Mouse (Mus musculus): Measurements from ENCODE around the gene Best2. TPM values are rescaled to one million over a fixed set of nuclear protein-coding genes. Genes with fewer than 3 reads are reported as not detected.
A peak's percentile ranks its signal among the peaks of the same experiment; 100 is the strongest.

Best2 gene
- polyA plus RNA-seq, 1 experiment from 2014 or later = not detected

DNA sequence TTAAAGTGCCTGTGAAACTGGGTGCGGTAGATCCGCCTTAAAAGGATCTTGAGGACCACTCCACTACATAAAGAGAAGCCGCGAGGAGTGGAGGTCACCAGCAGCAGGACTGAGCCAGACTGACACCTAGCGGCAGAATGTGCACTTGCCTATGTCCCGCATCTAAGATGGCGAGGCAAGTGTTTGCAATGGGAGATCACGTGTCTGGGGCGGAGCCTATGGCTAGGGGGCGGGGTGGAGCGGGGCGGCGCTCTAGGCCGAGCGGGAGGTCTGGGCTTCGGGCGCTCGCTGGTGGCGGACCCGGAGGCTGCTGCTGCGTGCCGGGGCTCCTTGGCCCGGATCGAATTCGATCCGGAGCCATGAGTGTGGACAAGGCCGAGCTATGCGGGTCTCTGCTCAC lies 24.0 kb downstream of the Best2 start, which contains the start of gene Hook2:
TSS of gene Hook2 (plus strand) at position 255 of the 400 bp plus-strand sequence.
- H3K4me2 ChIP-seq = peak within 1 kb of the TSS; percentile 98
- H3K27ac ChIP-seq (replicated peaks) = peak within 1 kb of the TSS; percentile 89
- WGBS (ENCODE audit: insufficient replicate concordance) = under 1% methylated on average over 28 of the region's 28 CpGs
- no peaks in the 10 kb centered on the region for H3K9me3 ChIP-seq (replicated peaks)
- H3K27me3 ChIP-seq = no peaks in the 10 kb centered on the region
- peak; percentile 85 for ATAC-seq (ENCODE audit: insufficient read depth)
- H3K9ac ChIP-seq = peak within 1 kb of the TSS; percentile 74
- H3K36me3 ChIP-seq (replicated peaks) = no peaks in the 10 kb centered on the region
- peaks cover 57% of the 10 kb centered on the region for H3K4me1 ChIP-seq (replicated peaks)
- peak within 1 kb of the TSS; percentile 70 for H3K4me3 ChIP-seq (replicated peaks)

GRCm38 (mm10) chr8:84989810-84990209 lies 24.5 kb downstream of the Best2 start:
- WGBS (ENCODE audit: insufficient replicate concordance) = under 1% methylated on average over 15 of the region's 15 CpGs
- Histone ChIP-seq H3K27me3 (no peaks in the 10 kb centered on the region), H3K36me3 (replicated peaks) (no peaks in the 10 kb centered on the region), H3K9me3 (replicated peaks) (no peaks in the 10 kb centered on the region), H3K4me1 (replicated peaks) (peaks cover 62% of the 10 kb centered on the region), H3K27ac (replicated peaks) (peak overlapping the region; percentile 89), H3K4me3 (replicated peaks) (peak overlapping the region; percentile 70), H3K9ac (peak overlapping the region; percentile 74), H3K4me2 (peak overlapping the region; percentile 98)
- peak; percentile 69 for ATAC-seq (ENCODE audit: insufficient read depth)

GRCm38 (mm10) chr8:84989311-84989731 lies 25.0 kb downstream of the Best2 start:
- ATAC-seq (ENCODE audit: insufficient read depth) = no peak
- H3K4me3 ChIP-seq (replicated peaks) = peak overlapping the region; percentile 70
- H3K4me1 ChIP-seq (replicated peaks) = peaks cover 67% of the 10 kb centered on the region
- H3K27ac ChIP-seq (replicated peaks) = peak overlapping the region; percentile 89
- 4% methylated on average over 15 of the region's 15 CpGs for WGBS (ENCODE audit: insufficient replicate concordance)
- no peaks in the 10 kb centered on the region for H3K36me3 ChIP-seq (replicated peaks)
- no peaks in the 10 kb centered on the region for H3K9me3 ChIP-seq (replicated peaks)
- H3K9ac ChIP-seq = peak overlapping the region; percentile 74
- peak overlapping the region; percentile 98 for H3K4me2 ChIP-seq
- no peaks in the 10 kb centered on the region for H3K27me3 ChIP-seq

DNA sequence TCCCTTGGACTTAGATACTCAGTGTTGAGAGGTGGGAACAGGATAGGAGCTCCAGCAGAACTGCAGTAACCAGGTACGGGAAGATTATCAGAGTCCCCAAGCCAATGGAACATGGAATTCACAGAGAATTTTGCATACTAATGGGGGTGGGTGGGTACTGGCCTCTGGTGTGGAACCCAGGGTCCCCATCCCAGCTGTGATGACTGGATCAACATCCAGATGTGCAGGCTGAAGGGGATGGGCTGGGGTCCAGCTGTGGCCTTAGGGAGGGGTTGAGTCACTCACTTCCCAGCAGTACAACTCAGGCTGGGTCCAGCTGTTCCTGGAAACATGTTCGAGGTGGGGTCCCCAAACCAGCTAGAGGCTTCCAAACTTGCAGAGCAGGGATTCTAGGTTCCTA lies 26.4 kb downstream of the Best2 start:
- ATAC-seq (ENCODE audit: insufficient read depth) = no peak
- no peaks in the 10 kb centered on the region for H3K9me3 ChIP-seq (replicated peaks)
- no peaks in the 10 kb centered on the region for H3K27me3 ChIP-seq
- no peak overlapping the region for H3K9ac ChIP-seq
- no peak overlapping the region for H3K4me2 ChIP-seq
- H3K4me1 ChIP-seq (replicated peaks) = peaks cover 80% of the 10 kb centered on the region
- no peak overlapping the region for H3K4me3 ChIP-seq (replicated peaks)
- H3K27ac ChIP-seq (replicated peaks) = no peak overlapping the region
- 74% methylated on average over 2 of the region's 2 CpGs for WGBS (ENCODE audit: insufficient replicate concordance)
- no peaks in the 10 kb centered on the region for H3K36me3 ChIP-seq (replicated peaks)

DNA sequence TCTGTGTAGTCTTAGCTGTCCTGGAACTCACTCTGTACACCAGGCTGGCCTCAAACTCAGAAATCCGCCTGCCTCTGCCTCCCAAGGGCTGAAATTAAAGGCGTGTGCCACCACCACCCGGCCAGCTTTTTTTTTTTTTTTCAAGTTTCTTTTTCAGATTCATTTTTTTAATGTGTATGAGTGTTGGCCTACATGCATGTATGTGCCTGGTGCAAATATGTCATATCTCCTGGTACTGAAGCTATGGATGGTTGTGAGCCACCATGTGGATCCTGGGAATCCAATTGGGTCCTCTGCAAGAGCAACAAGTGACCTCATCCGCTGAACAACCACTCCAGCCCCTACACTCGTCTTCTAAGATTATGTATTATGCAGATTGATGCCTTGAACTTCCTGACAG lies 26.9 kb downstream of the Best2 start:
- no peaks in the 10 kb centered on the region for H3K27me3 ChIP-seq
- no peak overlapping the region for H3K27ac ChIP-seq (replicated peaks)
- H3K4me3 ChIP-seq (replicated peaks) = no peak overlapping the region
- H3K9me3 ChIP-seq (replicated peaks) = no peaks in the 10 kb centered on the region
- peaks cover 85% of the 10 kb centered on the region for H3K4me1 ChIP-seq (replicated peaks)
- no peak for ATAC-seq (ENCODE audit: insufficient read depth)
- 65% methylated on average over 5 of the region's 5 CpGs for WGBS (ENCODE audit: insufficient replicate concordance)
- no peak overlapping the region for H3K4me2 ChIP-seq
- no peaks in the 10 kb centered on the region for H3K36me3 ChIP-seq (replicated peaks)
- H3K9ac ChIP-seq = no peak overlapping the region

GRCm38 (mm10) chr8:84986379-84986945 lies 27.9 kb downstream of the Best2 start:
- no peak for ATAC-seq (ENCODE audit: insufficient read depth)
- WGBS (ENCODE audit: insufficient replicate concordance) = 23% methylated on average over 8 of the region's 8 CpGs
- Histone ChIP-seq H3K27me3 (no peaks in the 10 kb centered on the region), H3K9ac (peak overlapping the region; percentile 57), H3K9me3 (replicated peaks) (no peaks in the 10 kb centered on the region), H3K4me2 (peak overlapping the region; percentile 99), H3K36me3 (replicated peaks) (no peaks in the 10 kb centered on the region), H3K4me1 (replicated peaks) (peaks cover 94% of the 10 kb centered on the region), H3K4me3 (replicated peaks) (peak overlapping the region; percentile 62), H3K27ac (replicated peaks) (peak overlapping the region; percentile 83)

GRCm38 (mm10) chr8:84985684-84986378 lies 28.5 kb downstream of the Best2 start:
- H3K4me3 ChIP-seq (replicated peaks) = peak overlapping the region; percentile 62
- peaks cover 94% of the 10 kb centered on the region for H3K4me1 ChIP-seq (replicated peaks)
- H3K36me3 ChIP-seq (replicated peaks) = no peaks in the 10 kb centered on the region
- H3K4me2 ChIP-seq = peak overlapping the region; percentile 99
- no peaks in the 10 kb centered on the region for H3K27me3 ChIP-seq
- H3K27ac ChIP-seq (replicated peaks) = peak overlapping the region; percentile 83
- peak; percentile 4; the same call in 1 of the 2 replicates for ATAC-seq (ENCODE audit: insufficient read depth)
- H3K9me3 ChIP-seq (replicated peaks) = no peaks in the 10 kb centered on the region
- H3K9ac ChIP-seq = peak overlapping the region; percentile 57
- WGBS (ENCODE audit: insufficient replicate concordance) = under 1% methylated on average over 53 of the region's 53 CpGs

- 2% methylated on average over 23 of the region's 23 CpGs for WGBS (ENCODE audit: insufficient replicate concordance)
- H3K4me3 ChIP-seq (replicated peaks) = peak overlapping the region; percentile 62
- peak overlapping the region; percentile 99 for H3K4me2 ChIP-seq
- peak overlapping the region; percentile 57 for H3K9ac ChIP-seq
- H3K9me3 ChIP-seq (replicated peaks) = no peaks in the 10 kb centered on the region
- H3K27ac ChIP-seq (replicated peaks) = peak overlapping the region; percentile 83
- H3K36me3 ChIP-seq (replicated peaks) = no peaks in the 10 kb centered on the region
- H3K27me3 ChIP-seq = no peaks in the 10 kb centered on the region
- H3K4me1 ChIP-seq (replicated peaks) = peaks cover 96% of the 10 kb centered on the region
- no peak for ATAC-seq (ENCODE audit: insufficient read depth)
These were observed 29.2 kb downstream of the Best2 start for GRCm38 (mm10) chr8:84985049-84985683.

- H3K4me2 ChIP-seq = peak overlapping the region; percentile 99
- peaks cover 97% of the 10 kb centered on the region for H3K4me1 ChIP-seq (replicated peaks)
- peak; percentile 38 for ATAC-seq (ENCODE audit: insufficient read depth)
- H3K27ac ChIP-seq (replicated peaks) = peak overlapping the region; percentile 83
- WGBS (ENCODE audit: insufficient replicate concordance) = 14% methylated on average over 16 of the region's 16 CpGs
- H3K4me3 ChIP-seq (replicated peaks) = peak overlapping the region; percentile 62
- H3K9me3 ChIP-seq (replicated peaks) = no peaks in the 10 kb centered on the region
- peak overlapping the region; percentile 57 for H3K9ac ChIP-seq
- no peaks in the 10 kb centered on the region for H3K36me3 ChIP-seq (replicated peaks)
- 0 out of 2 replicates have a peak, but pooled peaks cover under 1% of the 10 kb centered on the region for H3K27me3 ChIP-seq
These were observed 29.9 kb downstream of the Best2 start for GRCm38 (mm10) chr8:84984294-84985048.

- H3K4me3 ChIP-seq (replicated peaks) = no peak overlapping the region
- WGBS (ENCODE audit: insufficient replicate concordance) = 30% methylated on average over 3 of the region's 3 CpGs
- ATAC-seq (ENCODE audit: insufficient read depth) = no peak
- peaks cover 19% of the 10 kb centered on the region; the same call in 1 of the 2 replicates for H3K27me3 ChIP-seq
- no peak overlapping the region for H3K9ac ChIP-seq
- peaks cover 98% of the 10 kb centered on the region for H3K4me1 ChIP-seq (replicated peaks)
- no peaks in the 10 kb centered on the region for H3K9me3 ChIP-seq (replicated peaks)
- H3K4me2 ChIP-seq = no peak overlapping the region
- H3K36me3 ChIP-seq (replicated peaks) = no peaks in the 10 kb centered on the region
- peak overlapping the region; percentile 34 for H3K27ac ChIP-seq (replicated peaks)
These were observed 31.8 kb downstream of the Best2 start for GRCm38 (mm10) chr8:84982499-84983011.
